22 mouse cellular contexts compared by ENCODE assay signal in genomic region chr13:51304631-51305030, GRCm38 (mm10).
A peak's percentile ranks its signal among the peaks of the same experiment; 100 is the strongest.
DNase-seq lines count a peak whose midpoint lies in the region; ATAC-seq and TF ChIP-seq lines count a peak whose summit lies in the region.
"Had no signal": no experiment of that assay in that cellular context is flagged by ENCODE, and none has a peak within 500 bp of the region (broad histone marks: within the 10 kb centered on the region; RNA-seq: fewer than 3 reads in every experiment).

No protein-coding gene starts in this region.

- peaks cover 30% of the 10 kb centered on the region for H3K4me1 ChIP-seq in hindbrain, embryonic 10.5 days (replicated peaks)
- H3K4me1 ChIP-seq in hindbrain, embryonic 16.5 days (ENCODE audit: control insufficient read depth, insufficient read depth, low read depth, low read length), result no peaks in the 10 kb centered on the region
- H3K4me1 ChIP-seq in kidney, postnatal 0 days (replicated peaks; ENCODE audit: insufficient read depth, low read length), result no peaks in the 10 kb centered on the region
- no peaks in the 10 kb centered on the region for H3K4me1 ChIP-seq in midbrain, embryonic 12.5 days
- H3K4me1 ChIP-seq in midbrain, embryonic 10.5 days, result peaks cover 22% of the 10 kb centered on the region
- peaks cover 3% of the 10 kb centered on the region; the same call in 1 of the 2 replicates for H3K4me1 ChIP-seq in stomach, embryonic 15.5 days

- ATAC-seq in hindbrain, embryonic 16.5 days, result no peak
- no peak for ATAC-seq in kidney, postnatal 0 days (replicated peaks; ENCODE audit: low FRiP score, low read depth)
- ATAC-seq in midbrain, embryonic 12.5 days (ENCODE audit: low FRiP score, low read depth), result no peak
- ATAC-seq in stomach, embryonic 15.5 days (ENCODE audit: insufficient read depth, low FRiP score, low read depth), result no peak; the same call in 1 of the 2 replicates

- H3K27ac ChIP-seq in hindbrain, embryonic 10.5 days, result peak overlapping the region; percentile 53
- no peak overlapping the region for H3K27ac ChIP-seq in hindbrain, embryonic 16.5 days (ENCODE audit: low read depth, low read length)
- H3K27ac ChIP-seq in kidney, postnatal 0 days, result 0 out of 2 replicates have a peak overlapping the region, but pooled peaks have one; percentile 5
- peak overlapping the region; percentile 39; the same call in 1 of the 2 replicates for H3K27ac ChIP-seq in midbrain, embryonic 12.5 days (replicated peaks)
- no peak overlapping the region for H3K27ac ChIP-seq in midbrain, embryonic 10.5 days (replicated peaks)
- peak overlapping the region; percentile 35; the same call in 1 of the 2 replicates for H3K27ac ChIP-seq in stomach, embryonic 15.5 days
- H3K27ac ChIP-seq: hindbrain, embryonic 13.5 days; liver, embryonic 14.5 days had no signal

- 52% methylated on average over 4 of the region's 4 CpGs for WGBS in hindbrain, embryonic 10.5 days
- 31% methylated on average over 4 of the region's 4 CpGs for WGBS in hindbrain, embryonic 16.5 days
- WGBS in kidney, postnatal 0 days, result 49% methylated on average over 4 of the region's 4 CpGs
- WGBS in midbrain, embryonic 12.5 days, result 34% methylated on average over 4 of the region's 4 CpGs
- 70% methylated on average over 4 of the region's 4 CpGs for WGBS in midbrain, embryonic 10.5 days
- WGBS in stomach, embryonic 15.5 days, result 35% methylated on average over 4 of the region's 4 CpGs

- no peak overlapping the region for H3K4me3 ChIP-seq in hindbrain, embryonic 10.5 days
- H3K4me3 ChIP-seq in hindbrain, embryonic 16.5 days (ENCODE audit: low read length), result no peak overlapping the region
- no peak overlapping the region for H3K4me3 ChIP-seq in kidney, postnatal 0 days (replicated peaks; ENCODE audit: low read depth, low read length)
- H3K4me3 ChIP-seq in midbrain, embryonic 12.5 days, result no peak overlapping the region
- H3K4me3 ChIP-seq in midbrain, embryonic 10.5 days, result no peak overlapping the region
- no peak overlapping the region for H3K4me3 ChIP-seq in stomach, embryonic 15.5 days (replicated peaks)
- H3K4me3 ChIP-seq: hindbrain, embryonic 13.5 days had no signal

- DNase-seq in hindbrain, embryonic 10.5 days (ENCODE audit: low spot score), result no peak
- peak; percentile 53 for DNase-seq in kidney, postnatal 0 days (ENCODE audit: low spot score)
- DNase-seq in kidney, postnatal 10 days, result no peak
- DNase-seq in midbrain, embryonic 10.5 days (ENCODE audit: low spot score), result no peak
- DNase-seq in natural killer cell, adult 2 months (ENCODE audit: low spot score in 2 of 2), result no peak
- DNase-seq: adrenal gland, postnatal 36 days; B cell, adult 2 months; cerebellum, adult 8-10 months; cerebellum, postnatal 25 days; gastrocnemius, postnatal 14 days; heart, postnatal 36 days; kidney, adult 8-10 months; layer of hippocampus, postnatal 36 days; liver; lung, postnatal 10 days; thymus, postnatal 14 days had no signal

- H3K9ac ChIP-seq in hindbrain, embryonic 16.5 days (ENCODE audit: low read depth, low read length), result no peak overlapping the region
- no peak overlapping the region for H3K9ac ChIP-seq in kidney, postnatal 0 days (ENCODE audit: low read depth, low read length)
- H3K9ac ChIP-seq in midbrain, embryonic 12.5 days (replicated peaks), result no peak overlapping the region
- no peak overlapping the region for H3K9ac ChIP-seq in stomach, embryonic 15.5 days
- H3K9ac ChIP-seq: hindbrain, embryonic 13.5 days; liver, embryonic 14.5 days had no signal

- no peak overlapping the region for H3K4me2 ChIP-seq in hindbrain, embryonic 16.5 days (ENCODE audit: low read length)
- no peak overlapping the region for H3K4me2 ChIP-seq in kidney, postnatal 0 days (ENCODE audit: low read length)
- H3K4me2 ChIP-seq in midbrain, embryonic 12.5 days (replicated peaks), result no peak overlapping the region
- H3K4me2 ChIP-seq in stomach, embryonic 15.5 days, result no peak overlapping the region
- H3K4me2 ChIP-seq: heart, embryonic 11.5 days; hindbrain, embryonic 13.5 days had no signal

- no peaks in the 10 kb centered on the region for H3K36me3 ChIP-seq in hindbrain, embryonic 10.5 days
- no peaks in the 10 kb centered on the region for H3K36me3 ChIP-seq in hindbrain, embryonic 16.5 days (ENCODE audit: control insufficient read depth, insufficient read depth, low read length)
- no peaks in the 10 kb centered on the region for H3K36me3 ChIP-seq in kidney, postnatal 0 days (ENCODE audit: insufficient read depth, low read length)
- H3K36me3 ChIP-seq in midbrain, embryonic 12.5 days, result no peaks in the 10 kb centered on the region
- H3K36me3 ChIP-seq in midbrain, embryonic 10.5 days, result no peaks in the 10 kb centered on the region
- H3K36me3 ChIP-seq in stomach, embryonic 15.5 days, result no peaks in the 10 kb centered on the region
- H3K36me3 ChIP-seq: hindbrain, embryonic 13.5 days had no signal

- no peaks in the 10 kb centered on the region for H3K27me3 ChIP-seq in hindbrain, embryonic 10.5 days (ENCODE audit: insufficient read depth, poor library complexity, severe bottlenecking)
- no peaks in the 10 kb centered on the region for H3K27me3 ChIP-seq in hindbrain, embryonic 16.5 days (replicated peaks; ENCODE audit: control insufficient read depth, insufficient read depth, low read length)
- no peaks in the 10 kb centered on the region for H3K27me3 ChIP-seq in kidney, postnatal 0 days (ENCODE audit: insufficient read depth, low read length)
- no peaks in the 10 kb centered on the region for H3K27me3 ChIP-seq in midbrain, embryonic 12.5 days
- no peaks in the 10 kb centered on the region for H3K27me3 ChIP-seq in midbrain, embryonic 10.5 days (ENCODE audit: low read depth, poor library complexity, severe bottlenecking)
- H3K27me3 ChIP-seq in stomach, embryonic 15.5 days (replicated peaks), result no peaks in the 10 kb centered on the region
- H3K27me3 ChIP-seq: hindbrain, embryonic 13.5 days had no signal

- H3K9me3 ChIP-seq in hindbrain, embryonic 10.5 days, result peaks cover 5% of the 10 kb centered on the region; the same call in 1 of the 2 replicates
- no peaks in the 10 kb centered on the region for H3K9me3 ChIP-seq in hindbrain, embryonic 16.5 days (ENCODE audit: control insufficient read depth, low read length)
- H3K9me3 ChIP-seq in kidney, postnatal 0 days (replicated peaks; ENCODE audit: low read length), result no peaks in the 10 kb centered on the region
- no peaks in the 10 kb centered on the region for H3K9me3 ChIP-seq in midbrain, embryonic 12.5 days
- no peaks in the 10 kb centered on the region for H3K9me3 ChIP-seq in midbrain, embryonic 10.5 days (replicated peaks)
- no peaks in the 10 kb centered on the region for H3K9me3 ChIP-seq in stomach, embryonic 15.5 days
- H3K9me3 ChIP-seq: hindbrain, embryonic 13.5 days had no signal

- no peak for TF ChIP-seq CTCF in kidney, postnatal 0 days (IDR thresholded peaks at IDR 0.05; ENCODE audit: low read depth)

Comparison
In these comparisons a context has a peak if more than half of its experiments do, and no peak if none do; other contexts are left out.
1. H3K27ac ChIP-seq: peak in hindbrain, embryonic 10.5 days (single experiment), kidney, postnatal 0 days (single experiment), midbrain, embryonic 12.5 days (single experiment) and stomach, embryonic 15.5 days (single experiment); none in hindbrain, embryonic 16.5 days (single experiment) and midbrain, embryonic 10.5 days (single experiment).